Mouse (Mus musculus) cerebellum, adult 9-11 months (tissue): ENCODE data around the gene Slc31a2.
A peak's percentile ranks its signal among the peaks of the same experiment; 100 is the strongest.
"Not testable (repeated sequence)": the region's sequence is repeated elsewhere in the genome, so short reads cannot be mapped to it uniquely, and the experiment has no call there.

Experiments used
- DNase-seq: peaks from one replicate; pipeline ENCODE4 v3.0.0; 2022

Slc31a2 gene

GRCm38 (mm10) chr4:62262276-62262675 is at the start of gene Slc31a2:
Gene Slc31a2 (plus strand): TSS chr4:62262562.
- DNase-seq = no peak

- DNase-seq = no peak
These were observed 48.9 kb upstream of the Slc31a2 start for GRCm38 (mm10) chr4:62213490-62213889.

GRCm38 (mm10) chr4:62228391-62228790 is 34.0 kb upstream of the Slc31a2 start:
- peak; percentile 27 for DNase-seq

- DNase-seq = peak; percentile 16
These were observed 32.9 kb upstream of the Slc31a2 start for GRCm38 (mm10) chr4:62229448-62229847.

- DNase-seq = no peak
These were observed 32.2 kb upstream of the Slc31a2 start for GRCm38 (mm10) chr4:62230153-62230552.

- no peak for DNase-seq
These were observed 31.6 kb upstream of the Slc31a2 start, which contains the start of gene Zfp37 for GRCm38 (mm10) chr4:62230769-62231168. Gene Zfp37 (minus strand): TSS chr4:62231047.

GRCm38 (mm10) chr4:62240586-62240985 is 21.8 kb upstream of the Slc31a2 start:
- DNase-seq = no peak

- no peak for DNase-seq
These were observed 14.0 kb upstream of the Slc31a2 start for GRCm38 (mm10) chr4:62248328-62248727.

- DNase-seq = no peak
These were observed 11.3 kb upstream of the Slc31a2 start for GRCm38 (mm10) chr4:62250896-62251544.

- DNase-seq = no peak
These were observed 10.6 kb upstream of the Slc31a2 start for GRCm38 (mm10) chr4:62251776-62252175.

GRCm38 (mm10) chr4:62254551-62254950 is 7.8 kb upstream of the Slc31a2 start:
- no peak for DNase-seq

- DNase-seq = no peak
These were observed 5.4 kb upstream of the Slc31a2 start for GRCm38 (mm10) chr4:62256931-62257330.

- no peak for DNase-seq
These were observed 927 bp downstream of the Slc31a2 start for GRCm38 (mm10) chr4:62263133-62263844.

GRCm38 (mm10) chr4:62265154-62265836 is 2.9 kb downstream of the Slc31a2 start:
- no peak for DNase-seq

- DNase-seq = not testable (repeated sequence)
These were observed 3.7 kb downstream of the Slc31a2 start for GRCm38 (mm10) chr4:62266016-62266415.

- no peak for DNase-seq
These were observed 4.7 kb downstream of the Slc31a2 start for GRCm38 (mm10) chr4:62267101-62267500.

- DNase-seq = no peak
These were observed 10.3 kb downstream of the Slc31a2 start for GRCm38 (mm10) chr4:62272696-62273095.

- DNase-seq = no peak
These were observed 11.6 kb downstream of the Slc31a2 start for GRCm38 (mm10) chr4:62273916-62274315.

GRCm38 (mm10) chr4:62274841-62275536 is 12.6 kb downstream of the Slc31a2 start:
- no peak for DNase-seq

GRCm38 (mm10) chr4:62276642-62277041 is 14.3 kb downstream of the Slc31a2 start:
- DNase-seq = no peak

GRCm38 (mm10) chr4:62277222-62277621 is 14.9 kb downstream of the Slc31a2 start:
- DNase-seq = no peak

GRCm38 (mm10) chr4:62278081-62278480 is 15.7 kb downstream of the Slc31a2 start:
- DNase-seq = no peak

- DNase-seq = no peak
These were observed 19.0 kb downstream of the Slc31a2 start for GRCm38 (mm10) chr4:62281319-62281718.
